Mouse (Mus musculus) olfactory bulb, adult 2 months (tissue): ENCODE measurements at regions not wholly inside any gene's neighbourhood (a gene's known extent, or its start where the extent isn't known, plus 50 kb on each side); places are given as distances from the start of the nearest gene placed in this dataset.

Experiments
- CTCF ChIP-seq: fragments of 200-500 bp; IDR thresholded peaks from 2 replicates; pipeline ENCODE4 v1.5.1; 2012; ENCODE audit warnings: low read depth, mild to moderate bottlenecking, low read length, moderate library complexity; ENCODE audit not compliant: insufficient read depth
- POLR2A ChIP-seq: fragments of 200-500 bp; IDR thresholded peaks from 2 replicates; pipeline ENCODE4 v1.6.1; 2012; ENCODE audit warnings: mild to moderate bottlenecking, low read depth, low read length, moderate library complexity; ENCODE audit not compliant: insufficient read depth

GRCm38 (mm10) chr3:38613706-38614105, 129.1 kb upstream of the Ankrd50 start:
- TF ChIP-seq CTCF = no peak
- no peak for TF ChIP-seq POLR2A
